Mouse (Mus musculus) embryonic stem cell, embryonic (primary cell): ENCODE data around the gene Sec14l5.

Experiments used
- CTCF ChIA-PET, 4 experiments: fragments of 300-600 bp in 2 of 4; fragments of 350-600 bp in 2 of 4; sonication (Branson Sonifier 250); formaldehyde crosslinking; loops; one replicate each; lab custom pipeline; 2022; ENCODE audit warnings: inconsistent platforms in 2 of 4; lab: Charles Lee
- POLR2A ChIA-PET, 4 experiments: fragments of 300-600 bp in 2 of 4; fragments of 350-600 bp in 2 of 4; sonication (Branson Sonifier 250); formaldehyde crosslinking; loops; one replicate each; lab custom pipeline; 2022; ENCODE audit warnings: antibody characterized with exemption in 4 of 4, inconsistent platforms in 1 of 4; lab: Charles Lee

Sec14l5 gene

GRCm38 (mm10) chr16:5137006-5137540 is 9.8 kb upstream of the Sec14l5 start:
- ChIA-PET POLR2A (interaction anchor here in 1 of 4 experiments (1.0 kb wide), 1 partner anchor 124 kb away, joined by 3 read pairs; the partner anchor contains the start of gene Rogdi), CTCF (interaction anchor here in 1 of 4 experiments (1.4 kb wide), 1 partner anchor 223 kb away, joined by 3 read pairs; no protein-coding TSS in a partner anchor)

- CTCF ChIA-PET, result no interaction called here
- POLR2A ChIA-PET, result interaction anchor here in 2 of 4 experiments (0.5 to 0.9 kb wide), 2 partner anchors 88 to 305 kb away, joined by 3 to 4 read pairs; partner anchors contain the start of gene 4930562C15Rik (in 1 of the 2)
Observed at GRCm38 (mm10) chr16:5139741-5140140, 7.2 kb upstream of the Sec14l5 start.

- CTCF ChIA-PET, result interaction anchor here in 2 of 4 experiments (0.7 to 2.4 kb wide), 4 partner anchors 166 to 939 kb away, joined by 3 to 9 read pairs (median 4); no protein-coding TSS in a partner anchor
- POLR2A ChIA-PET, result interaction anchor here in 3 of 4 experiments (0.9 to 2.6 kb wide), 7 partner anchors 49 to 604 kb away, joined by 3 to 5 read pairs (median 3); partner anchors contain the start of genes Glyr1 (in 2 of the 3), Ubn1 (in 2 of the 3), Nudt16l1 (in 1 of the 3) and Srl (in 1 of the 3)
Observed at GRCm38 (mm10) chr16:5145570-5145969, 1.3 kb upstream of the Sec14l5 start.

GRCm38 (mm10) chr16:5146367-5147036 is 407 bp upstream of the Sec14l5 start:
- ChIA-PET POLR2A (interaction anchor here (0.7 to 2.6 kb wide), 15 partner anchors 13 to 699 kb away, joined by 3 to 6 read pairs (median 3); partner anchors contain the start of genes Glyr1 (in 2 of the 4), Ubn1 (in 2 of the 4), Coro7 (in 1 of the 4) and Nudt16l1 (in 1 of the 4)), CTCF (interaction anchor here in 2 of 4 experiments (0.7 to 2.4 kb wide), 6 partner anchors 108 to 938 kb away, joined by 3 to 9 read pairs (median 3); no protein-coding TSS in a partner anchor)

- CTCF ChIA-PET, result no interaction called here
- POLR2A ChIA-PET, result no interaction called here
Observed at GRCm38 (mm10) chr16:5150544-5150943, 3.6 kb downstream of the Sec14l5 start.

GRCm38 (mm10) chr16:5153299-5154026 is 6.6 kb downstream of the Sec14l5 start:
- CTCF ChIA-PET, result interaction anchor here in 1 of 4 experiments (0.6 kb wide), 1 partner anchor 567 kb away, joined by 3 read pairs; no protein-coding TSS in a partner anchor
- POLR2A ChIA-PET, result interaction anchor here in 3 of 4 experiments (0.7 to 1.4 kb wide), 3 partner anchors 11 to 593 kb away, joined by 3 to 4 read pairs (median 3); partner anchors contain the start of gene Eef2kmt (in 1 of the 3)

- CTCF ChIA-PET, result no interaction called here
- POLR2A ChIA-PET, result interaction anchor here in 2 of 4 experiments (0.6 to 1.4 kb wide), 3 partner anchors 13 to 156 kb away, joined by 3 to 4 read pairs (median 4); partner anchors contain the start of gene Eef2kmt (in 1 of the 2)
Observed at GRCm38 (mm10) chr16:5155014-5155413, 8.1 kb downstream of the Sec14l5 start.

- CTCF ChIA-PET, result interaction anchor here in 1 of 4 experiments (0.7 kb wide), 1 partner anchor 532 kb away, joined by 3 read pairs; the partner anchor contains the start of gene Pam16
- POLR2A ChIA-PET, result no interaction called here
Observed at GRCm38 (mm10) chr16:5156495-5156894, 9.6 kb downstream of the Sec14l5 start.

- CTCF ChIA-PET, result interaction anchor here in 1 of 4 experiments (0.6 kb wide), 1 partner anchor 225 kb away, joined by 3 read pairs; no protein-coding TSS in a partner anchor
- POLR2A ChIA-PET, result interaction anchor here in 1 of 4 experiments (0.6 kb wide), 1 partner anchor 273 kb away, joined by 3 read pairs; no protein-coding TSS in a partner anchor
Observed at GRCm38 (mm10) chr16:5157113-5157512, 10.2 kb downstream of the Sec14l5 start.

- CTCF ChIA-PET, result interaction anchor here in 1 of 4 experiments (0.6 kb wide), 1 partner anchor 36 kb away, joined by 3 read pairs; no protein-coding TSS in a partner anchor
Observed at GRCm38 (mm10) chr16:5159248-5159647, 12.3 kb downstream of the Sec14l5 start.

GRCm38 (mm10) chr16:5164327-5164726 is 17.4 kb downstream of the Sec14l5 start:
- CTCF ChIA-PET, result interaction anchor here in 1 of 4 experiments (1.6 kb wide), 1 partner anchor 251 kb away, joined by 3 read pairs; no protein-coding TSS in a partner anchor
- POLR2A ChIA-PET, result interaction anchor here in 1 of 4 experiments (0.7 kb wide), 1 partner anchor 15 kb away, joined by 5 read pairs; no protein-coding TSS in a partner anchor

More at GRCm38 (mm10) chr16:5159248-5159647, 12.3 kb downstream of the Sec14l5 start:
- POLR2A ChIA-PET, result interaction anchor here in 3 of 4 experiments (0.6 to 1.1 kb wide), 4 partner anchors 12 to 534 kb away, joined by 3 to 4 read pairs (median 4); partner anchors contain the start of genes Pam16 (in 1 of the 3) and Sec14l5 (in 1 of the 3)

GRCm38 (mm10) chr16:5168038-5168437 is 21.1 kb downstream of the Sec14l5 start:
- CTCF ChIA-PET, result no interaction called here
- POLR2A ChIA-PET, result interaction anchor here in 1 of 4 experiments (0.7 kb wide), 1 partner anchor 288 kb away, joined by 4 read pairs; the partner anchor contains the start of gene Ubald1

GRCm38 (mm10) chr16:5168829-5169228 is 21.9 kb downstream of the Sec14l5 start:
- ChIA-PET POLR2A (interaction anchor here in 1 of 4 experiments (0.7 kb wide), 1 partner anchor 288 kb away, joined by 4 read pairs; the partner anchor contains the start of gene Ubald1), CTCF (no interaction called here)

- POLR2A ChIA-PET, result no interaction called here
- CTCF ChIA-PET, result no interaction called here
Observed at GRCm38 (mm10) chr16:5172636-5173035, 25.7 kb downstream of the Sec14l5 start.

- CTCF ChIA-PET, result interaction anchor here in 2 of 4 experiments (1.7 to 2.0 kb wide), 2 partner anchors 12 to 13 kb away, joined by 6 to 8 read pairs; no protein-coding TSS in a partner anchor
- POLR2A ChIA-PET, result interaction anchor here in 2 of 4 experiments (0.7 to 1.3 kb wide), 4 partner anchors 11 to 303 kb away, joined by 3 read pairs; no protein-coding TSS in a partner anchor
Observed at GRCm38 (mm10) chr16:5183310-5183975, 36.5 kb downstream of the Sec14l5 start.

GRCm38 (mm10) chr16:5184101-5184500 is 37.2 kb downstream of the Sec14l5 start:
- POLR2A ChIA-PET, result interaction anchor here in 1 of 4 experiments (1.3 kb wide), 1 partner anchor 303 kb away, joined by 3 read pairs; no protein-coding TSS in a partner anchor
- CTCF ChIA-PET, result interaction anchor here in 2 of 4 experiments (1.7 to 2.0 kb wide), 2 partner anchors 11 to 12 kb away, joined by 6 to 8 read pairs; no protein-coding TSS in a partner anchor

GRCm38 (mm10) chr16:5184956-5185355 is 38.0 kb downstream of the Sec14l5 start:
- ChIA-PET POLR2A (no interaction called here), CTCF (no interaction called here)
